Mouse (Mus musculus) kidney, embryonic 16.5 days (tissue): Measurements from ENCODE around the gene Trnt1. TPM values are rescaled to one million over a fixed set of nuclear protein-coding genes. Genes with fewer than 3 reads are reported as not detected.

ENCODE experiments used
- ATAC-seq: fragments of 200-750 bp; cut with Nextera tagmentation; 2 replicates; pipeline ENCODE4 v1.8.0; 2017; ENCODE audit warnings: moderate TSS enrichment; ENCODE audit not compliant: low FRiP score, low TSS enrichment
- H3K27ac ChIP-seq: fragments of 300-500 bp; sonication (generic); 2 replicates; pipeline ENCODE4 v1.5.1; 2014; ENCODE audit warnings: low read length
- H3K27me3 ChIP-seq: fragments of 300-500 bp; sonication (generic); 2 replicates; pipeline ENCODE4 v1.6.1; 2014; ENCODE audit warnings: low read length, control low read depth, mixed read lengths; ENCODE audit not compliant: insufficient read depth
- H3K36me3 ChIP-seq: fragments of 300-500 bp; sonication (generic); 2 replicates; pipeline ENCODE4 v1.6.1; 2014; ENCODE audit warnings: low read length, control low read depth, mixed read lengths; ENCODE audit not compliant: insufficient read depth
- H3K4me1 ChIP-seq: fragments of 300-500 bp; sonication (generic); 2 replicates; pipeline ENCODE4 v1.6.1; 2014; ENCODE audit warnings: low read length, control low read depth, mixed read lengths; ENCODE audit not compliant: insufficient read depth
- H3K4me2 ChIP-seq: fragments of 300-500 bp; sonication (generic); replicated peaks from 2 replicates; pipeline ENCODE4 v1.6.1; 2014; ENCODE audit warnings: low read depth, low read length
- H3K4me3 ChIP-seq: fragments of 300-500 bp; sonication (generic); 2 replicates; pipeline ENCODE4 v1.5.1; 2014; ENCODE audit warnings: mild to moderate bottlenecking, low read length
- H3K9ac ChIP-seq: fragments of 300-500 bp; sonication (generic); replicated peaks from 2 replicates; pipeline ENCODE4 v1.6.1; 2014; ENCODE audit warnings: low read length
- H3K9me3 ChIP-seq: fragments of 300-500 bp; sonication (generic); 2 replicates; pipeline ENCODE4 v1.6.1; 2016; ENCODE audit warnings: low read length, control low read depth
- WGBS: fragments of 180-500 bp; shearing (Covaris S2); extraction: QIAGEN DNeasy Blood & Tissue Kit; methylation state at CpG from one replicate; pipeline ENCODE4 v1.1.7; 2014; 5-methylcytosine and 5-hydroxymethylcytosine counted together
- polyA plus RNA-seq: library from polyadenylated mRNA; unstranded; fragments of >200 nt; fragmentation: Nextera tagmentation; extraction: Ambion mirVana; gene quantifications from 2 replicates; pipeline ENCODE4 v1.2.1, GENCODE M21; 2015

Trnt1 gene
- polyA plus RNA-seq, 1 experiment from 2014 or later: 63.5 TPM

DNA sequence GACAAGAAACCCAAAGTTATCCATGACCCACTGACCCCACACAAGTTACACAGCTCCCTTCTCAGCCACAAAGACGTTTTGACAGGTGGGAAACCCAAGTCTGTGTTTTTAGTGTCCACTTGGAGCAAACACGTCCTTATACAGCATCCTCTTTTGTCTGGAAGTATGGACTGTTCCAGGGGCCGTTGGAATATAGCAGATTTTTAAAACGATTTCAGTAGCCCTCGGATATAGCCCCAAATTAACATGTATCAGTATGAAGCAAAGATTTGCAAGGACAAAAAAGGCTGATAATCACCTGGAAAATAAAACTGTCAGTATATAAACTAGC, 31.3 kb downstream of the Trnt1 start:
- no peak overlapping the region for H3K27ac ChIP-seq
- peak overlapping the region; percentile 47 for H3K4me2 ChIP-seq
- H3K9ac ChIP-seq: no peak overlapping the region
- no peak for ATAC-seq
- H3K4me1 ChIP-seq: peaks cover 11% of the 10 kb centered on the region
- H3K9me3 ChIP-seq: no peaks in the 10 kb centered on the region
- H3K4me3 ChIP-seq: peak overlapping the region; percentile 71
- H3K36me3 ChIP-seq: 0 out of 2 replicates have a peak, but pooled peaks cover 2% of the 10 kb centered on the region
- no peaks in the 10 kb centered on the region for H3K27me3 ChIP-seq
- WGBS: 56% methylated on average over 5 of the region's 5 CpGs

DNA sequence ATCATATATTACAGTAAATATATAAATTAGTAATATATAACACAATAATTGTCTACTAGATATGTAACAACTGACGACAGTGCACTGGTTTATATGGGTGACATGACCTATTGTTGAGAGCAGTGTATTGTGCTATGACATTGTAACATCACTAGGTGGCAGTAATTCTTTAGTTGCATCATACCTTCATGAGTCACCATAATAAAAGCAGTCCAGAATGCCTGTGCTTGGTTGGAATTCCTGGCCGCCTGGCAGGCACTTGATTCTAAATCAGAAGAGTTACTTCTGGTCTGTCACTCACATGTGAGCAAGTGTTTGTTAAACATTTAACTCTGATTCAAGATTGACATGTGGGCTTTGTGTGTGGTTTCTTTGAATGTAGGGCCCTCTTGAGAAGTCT, 36.0 kb downstream of the Trnt1 start:
- H3K27ac ChIP-seq: no peak overlapping the region
- H3K4me3 ChIP-seq: no peak overlapping the region
- no peak overlapping the region for H3K9ac ChIP-seq
- H3K36me3 ChIP-seq: no peaks in the 10 kb centered on the region
- peak; percentile 28; the same call in 1 of the 2 replicates for ATAC-seq
- H3K4me2 ChIP-seq: no peak overlapping the region
- 29% methylated on average over 2 of the region's 2 CpGs for WGBS
- H3K27me3 ChIP-seq: no peaks in the 10 kb centered on the region
- H3K9me3 ChIP-seq: no peaks in the 10 kb centered on the region
- no peaks in the 10 kb centered on the region for H3K4me1 ChIP-seq

DNA sequence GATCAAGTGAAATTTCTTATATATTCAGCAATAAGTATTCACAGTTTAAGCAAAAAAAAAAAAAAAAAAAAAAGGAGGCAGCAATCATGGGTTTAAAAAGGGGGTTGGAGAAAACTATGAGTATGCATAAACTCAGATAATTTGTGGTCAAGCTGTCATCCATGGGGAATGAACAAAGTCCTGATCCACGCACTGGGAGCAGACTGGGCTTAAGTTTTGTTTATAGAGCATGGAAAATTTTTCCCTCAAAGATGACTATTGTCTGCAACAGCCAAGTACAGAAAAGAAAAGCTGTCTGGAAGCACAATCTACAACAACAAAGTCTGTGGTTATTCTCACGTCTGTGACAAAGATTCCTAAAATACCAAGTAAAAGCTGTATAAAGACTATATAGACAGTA, 40.2 kb downstream of the Trnt1 start:
- ATAC-seq: no peak
- no peak overlapping the region for H3K4me3 ChIP-seq
- no peaks in the 10 kb centered on the region for H3K27me3 ChIP-seq
- no peak overlapping the region for H3K27ac ChIP-seq
- no peak overlapping the region for H3K9ac ChIP-seq
- no peaks in the 10 kb centered on the region for H3K4me1 ChIP-seq
- H3K4me2 ChIP-seq: no peak overlapping the region
- H3K9me3 ChIP-seq: no peaks in the 10 kb centered on the region
- WGBS: 60% methylated on average over 2 of the region's 2 CpGs
- no peaks in the 10 kb centered on the region for H3K36me3 ChIP-seq

DNA sequence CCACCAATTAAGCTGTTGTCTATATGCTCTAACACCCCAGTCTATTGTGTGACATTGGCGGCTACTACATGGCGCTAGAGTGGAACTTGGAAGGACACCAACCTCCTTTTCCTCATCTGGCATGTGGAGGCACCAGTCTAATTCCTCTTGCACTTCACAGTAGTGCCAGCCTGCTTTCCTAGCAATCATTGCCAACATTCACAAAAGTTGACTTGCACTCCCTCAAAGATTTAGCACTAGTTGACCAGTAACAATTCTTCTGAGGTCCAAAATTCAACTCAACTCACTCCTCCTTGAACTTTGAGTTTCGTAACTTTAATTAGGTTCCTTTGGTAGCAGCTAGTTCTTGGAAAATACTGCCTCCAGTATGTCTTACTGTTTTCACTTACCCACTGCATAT, 41.8 kb downstream of the Trnt1 start:
- no peaks in the 10 kb centered on the region for H3K36me3 ChIP-seq
- no peaks in the 10 kb centered on the region for H3K27me3 ChIP-seq
- H3K4me1 ChIP-seq: no peaks in the 10 kb centered on the region
- H3K9ac ChIP-seq: no peak overlapping the region
- WGBS: 89% methylated on average over 3 of the region's 3 CpGs
- H3K4me2 ChIP-seq: no peak overlapping the region
- no peak overlapping the region for H3K4me3 ChIP-seq
- no peaks in the 10 kb centered on the region for H3K9me3 ChIP-seq
- no peak overlapping the region for H3K27ac ChIP-seq
- ATAC-seq: no peak

DNA sequence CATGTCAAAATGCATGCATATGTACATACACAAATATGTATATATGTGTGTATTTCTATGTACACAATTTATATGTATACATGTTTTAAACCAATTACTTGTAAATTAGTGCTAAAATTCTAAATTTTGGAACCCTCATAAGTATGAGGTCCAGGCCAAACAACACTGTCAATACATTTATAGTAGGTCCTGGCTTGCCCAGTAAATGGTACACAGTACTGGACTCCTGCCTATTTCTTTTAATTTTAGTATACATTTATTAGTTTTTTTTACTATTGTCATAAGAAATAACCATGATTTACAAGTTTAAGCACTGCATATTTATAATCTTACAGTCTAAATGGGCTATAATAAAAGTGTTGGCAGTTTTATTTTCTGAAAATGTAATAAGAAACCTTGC, 50.3 kb downstream of the Trnt1 start:
- no peak overlapping the region for H3K9ac ChIP-seq
- no peak for ATAC-seq
- H3K4me1 ChIP-seq: no peaks in the 10 kb centered on the region
- H3K9me3 ChIP-seq: no peaks in the 10 kb centered on the region
- no peaks in the 10 kb centered on the region for H3K36me3 ChIP-seq
- no peaks in the 10 kb centered on the region for H3K27me3 ChIP-seq
- H3K4me2 ChIP-seq: no peak overlapping the region
- H3K27ac ChIP-seq: no peak overlapping the region
- H3K4me3 ChIP-seq: no peak overlapping the region

DNA sequence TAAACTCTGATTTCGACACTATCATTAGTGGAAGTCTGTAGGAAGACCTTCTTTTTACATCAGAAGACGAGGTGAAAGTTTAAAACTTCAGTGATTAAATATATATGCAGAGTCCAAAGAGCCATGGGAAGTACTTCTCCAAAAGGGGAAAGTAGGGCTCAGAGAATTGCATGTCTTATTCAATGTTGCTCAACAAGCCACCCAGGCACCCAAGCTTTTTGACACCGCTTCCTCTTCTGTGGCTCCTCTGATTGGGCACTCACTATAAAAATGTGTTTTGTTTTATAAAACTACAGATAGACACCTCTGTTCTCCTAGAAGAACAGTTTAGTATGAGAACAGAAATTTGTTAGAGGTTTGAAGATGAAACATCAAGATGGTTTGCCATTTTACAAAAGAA, 51.0 kb downstream of the Trnt1 start:
- H3K27me3 ChIP-seq: no peaks in the 10 kb centered on the region
- no peak overlapping the region for H3K4me2 ChIP-seq
- no peaks in the 10 kb centered on the region for H3K9me3 ChIP-seq
- no peak overlapping the region for H3K27ac ChIP-seq
- H3K9ac ChIP-seq: no peak overlapping the region
- no peak for ATAC-seq
- H3K36me3 ChIP-seq: no peaks in the 10 kb centered on the region
- 61% methylated on average over 3 of the region's 3 CpGs for WGBS
- no peak overlapping the region for H3K4me3 ChIP-seq
- H3K4me1 ChIP-seq: no peaks in the 10 kb centered on the region

DNA sequence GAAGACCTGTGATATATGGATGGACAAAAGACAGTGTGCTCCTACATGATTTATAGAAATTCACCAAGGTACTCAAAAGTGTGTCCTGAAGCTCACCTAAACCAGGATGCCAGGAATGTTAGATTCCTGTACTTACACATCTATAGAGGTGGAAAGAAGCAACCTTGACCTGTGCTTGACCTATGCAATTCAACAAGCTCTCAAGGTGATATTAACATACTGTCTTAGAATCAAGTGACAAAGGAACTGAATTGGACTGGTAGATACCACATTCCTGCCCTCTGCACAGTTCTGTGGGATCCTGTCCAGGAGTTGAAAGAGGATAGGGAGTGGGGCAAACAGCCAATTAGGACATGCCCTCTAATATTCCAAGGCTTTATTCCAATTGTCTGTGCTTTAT, 51.6 kb downstream of the Trnt1 start:
- Histone ChIP-seq H3K9me3 (no peaks in the 10 kb centered on the region), H3K4me1 (no peaks in the 10 kb centered on the region), H3K9ac (no peak overlapping the region), H3K36me3 (no peaks in the 10 kb centered on the region), H3K27ac (no peak overlapping the region), H3K27me3 (no peaks in the 10 kb centered on the region), H3K4me2 (no peak overlapping the region), H3K4me3 (no peak overlapping the region)
- ATAC-seq: no peak

DNA sequence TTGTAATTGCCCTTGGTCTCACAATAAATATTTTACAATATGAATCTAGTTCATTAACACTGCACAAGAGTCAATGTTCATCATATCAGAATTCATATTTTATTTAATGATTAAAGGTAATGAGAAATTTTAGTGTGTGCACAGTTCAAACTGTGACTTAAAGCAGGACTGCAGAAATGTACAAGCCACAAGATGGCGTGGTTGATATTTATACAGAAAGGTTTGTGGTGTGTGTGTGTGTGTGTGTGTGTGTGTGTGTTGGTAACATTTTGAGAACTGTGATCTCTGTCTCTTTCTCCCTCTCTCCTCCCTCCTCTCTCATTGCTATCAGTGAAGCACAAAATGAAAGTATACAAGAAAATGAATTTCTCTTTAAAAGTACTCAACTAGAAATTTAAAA, 53.4 kb downstream of the Trnt1 start:
- Histone ChIP-seq H3K9me3 (no peaks in the 10 kb centered on the region), H3K9ac (no peak overlapping the region), H3K4me2 (no peak overlapping the region), H3K4me3 (no peak overlapping the region), H3K4me1 (no peaks in the 10 kb centered on the region), H3K27me3 (no peaks in the 10 kb centered on the region), H3K27ac (no peak overlapping the region), H3K36me3 (no peaks in the 10 kb centered on the region)
- no peak; the same call in 1 of the 2 replicates for ATAC-seq
- WGBS: 59% methylated on average over 1 of the region's 1 CpGs

Other genes starting within 250 kb of the Trnt1 start
- gene Il5ra, start 20.1 kb upstream of the Trnt1 start, polyA plus RNA-seq: 0.30 and 0.60 TPM in 2 replicates
- gene Crbn, start 31.0 kb downstream of the Trnt1 start, polyA plus RNA-seq: 52.2 and 53.8 TPM in 2 replicates